Mouse (Mus musculus) E14TG2a.4 (cell line): ENCODE data around the gene Mms22l.

Experiments used
- CTCF ChIP-seq: conservative IDR thresholded peaks from 2 replicates; pipeline ENCODE4 v1.5.1; 2014; ENCODE audit warnings: low read length
- POU5F1 ChIP-seq: IDR thresholded peaks from 2 replicates; pipeline ENCODE4 v1.6.1; 2014; ENCODE audit warnings: low read length, borderline replicate concordance

- TF ChIP-seq CTCF (no peak), POU5F1 (no peak)
Measured at GRCm38 (mm10) chr4:24596942-24597611, 100.8 kb downstream of the Mms22l start.
